Mouse (Mus musculus) neural tube, postnatal 0 days (tissue): ENCODE measurements around the gene Fam8a1. TPM values are rescaled to one million over a fixed set of nuclear protein-coding genes. Genes with fewer than 3 reads are reported as not detected.

Experiments used
- polyA plus RNA-seq: library from polyadenylated mRNA; unstranded; fragments of >200 nt; fragmentation: Nextera tagmentation; extraction: Ambion mirVana; gene quantifications from 2 replicates; pipeline ENCODE4 v1.2.1, GENCODE M21; 2015

Gene Fam8a1
- 15.8 and 17.7 TPM in 2 replicates for polyA plus RNA-seq

GRCm38 (mm10) chr13:46669048-46669619, at the start of gene Fam8a1:
Fam8a1 (plus strand) TSS chr13:46669522.

Other genes with a start within 250 kb of the Fam8a1 start
- 8.0 and 8.2 TPM in 2 replicates for gene Cap2, start 167.7 kb upstream of the Fam8a1 start, polyA plus RNA-seq
- gene Nup153, start 58.4 kb downstream of the Fam8a1 start, polyA plus RNA-seq, result 12.3 and 13.6 TPM in 2 replicates